Mouse (Mus musculus): Measurements from ENCODE around the gene Lsm11. TPM values are rescaled to one million over a fixed set of nuclear protein-coding genes. Genes with fewer than 3 reads are reported as not detected.
"Not testable (repeated sequence)": the region's sequence is repeated elsewhere in the genome, so short reads cannot be mapped to it uniquely, and the experiment has no call there.

The Lsm11 gene
- polyA plus RNA-seq, 1 experiment from 2014 or later, result 12.0 TPM

- no peak overlapping the region for H3K4me3 ChIP-seq (ENCODE audit: low read depth, low read length)
- no peaks in the 10 kb centered on the region for H3K27me3 ChIP-seq (ENCODE audit: control insufficient read depth, insufficient read depth, low read length)
- H3K4me1 ChIP-seq (replicated peaks; ENCODE audit: control insufficient read depth, insufficient read depth, low read length), result no peaks in the 10 kb centered on the region
- DNase-seq (ENCODE audit: low spot score) (no peak), ATAC-seq (ENCODE audit: low FRiP score) (no peak)
- no peaks in the 10 kb centered on the region for H3K36me3 ChIP-seq (ENCODE audit: control insufficient read depth, insufficient read depth, low read length)
- no peak overlapping the region for H3K9ac ChIP-seq (ENCODE audit: low read depth, low read length)
- H3K9me3 ChIP-seq (ENCODE audit: control insufficient read depth, low read length), result no peaks in the 10 kb centered on the region
- 65% methylated on average over 5 of the region's 5 CpGs for WGBS
- no peak overlapping the region for H3K4me2 ChIP-seq (replicated peaks; ENCODE audit: low read depth, low read length)
- H3K27ac ChIP-seq (ENCODE audit: low read depth, low read length), result no peak overlapping the region
These were observed 59.0 kb downstream of the Lsm11 start for GRCm38 (mm10) chr11:45885606-45886230.

GRCm38 (mm10) chr11:45884029-45884428 is 60.7 kb downstream of the Lsm11 start:
- Histone ChIP-seq H3K4me3 (ENCODE audit: low read depth, low read length) (no peak overlapping the region), H3K36me3 (ENCODE audit: control insufficient read depth, insufficient read depth, low read length) (no peaks in the 10 kb centered on the region), H3K9me3 (ENCODE audit: control insufficient read depth, low read length) (no peaks in the 10 kb centered on the region), H3K9ac (ENCODE audit: low read depth, low read length) (no peak overlapping the region), H3K27me3 (ENCODE audit: control insufficient read depth, insufficient read depth, low read length) (no peaks in the 10 kb centered on the region), H3K4me2 (replicated peaks; ENCODE audit: low read depth, low read length) (no peak overlapping the region), H3K4me1 (replicated peaks; ENCODE audit: control insufficient read depth, insufficient read depth, low read length) (no peaks in the 10 kb centered on the region), H3K27ac (ENCODE audit: low read depth, low read length) (no peak overlapping the region)
- 75% methylated on average over 4 of the region's 4 CpGs for WGBS
- DNase-seq (ENCODE audit: low spot score) (peak; percentile 55), ATAC-seq (ENCODE audit: low FRiP score) (no peak)

- H3K9ac ChIP-seq (ENCODE audit: low read depth, low read length), result no peak overlapping the region
- ATAC-seq (ENCODE audit: low FRiP score), result no peak
- no peaks in the 10 kb centered on the region for H3K27me3 ChIP-seq (ENCODE audit: control insufficient read depth, insufficient read depth, low read length)
- no peak for DNase-seq (ENCODE audit: low spot score)
- H3K4me3 ChIP-seq (ENCODE audit: low read depth, low read length), result no peak overlapping the region
- H3K4me2 ChIP-seq (replicated peaks; ENCODE audit: low read depth, low read length), result no peak overlapping the region
- WGBS, result 78% methylated on average over 8 of the region's 8 CpGs
- no peaks in the 10 kb centered on the region for H3K36me3 ChIP-seq (ENCODE audit: control insufficient read depth, insufficient read depth, low read length)
- H3K4me1 ChIP-seq (replicated peaks; ENCODE audit: control insufficient read depth, insufficient read depth, low read length), result no peaks in the 10 kb centered on the region
- H3K27ac ChIP-seq (ENCODE audit: low read depth, low read length), result no peak overlapping the region
- no peaks in the 10 kb centered on the region for H3K9me3 ChIP-seq (ENCODE audit: control insufficient read depth, low read length)
These were observed 61.3 kb downstream of the Lsm11 start for GRCm38 (mm10) chr11:45883270-45883931.

- no peak overlapping the region for H3K27ac ChIP-seq (ENCODE audit: low read depth, low read length)
- peak; percentile 24 for DNase-seq (ENCODE audit: low spot score)
- no peaks in the 10 kb centered on the region for H3K27me3 ChIP-seq (ENCODE audit: control insufficient read depth, insufficient read depth, low read length)
- 63% methylated on average over 5 of the region's 5 CpGs for WGBS
- 0 out of 2 replicates have a peak, but pooled peaks have one; percentile 27 for ATAC-seq (ENCODE audit: low FRiP score)
- no peaks in the 10 kb centered on the region for H3K4me1 ChIP-seq (replicated peaks; ENCODE audit: control insufficient read depth, insufficient read depth, low read length)
- H3K36me3 ChIP-seq (ENCODE audit: control insufficient read depth, insufficient read depth, low read length), result no peaks in the 10 kb centered on the region
- H3K9me3 ChIP-seq (ENCODE audit: control insufficient read depth, low read length), result no peaks in the 10 kb centered on the region
- no peak overlapping the region for H3K4me2 ChIP-seq (replicated peaks; ENCODE audit: low read depth, low read length)
- no peak overlapping the region for H3K9ac ChIP-seq (ENCODE audit: low read depth, low read length)
- no peak overlapping the region for H3K4me3 ChIP-seq (ENCODE audit: low read depth, low read length)
These were observed 63.1 kb downstream of the Lsm11 start for GRCm38 (mm10) chr11:45881683-45882068.

GRCm38 (mm10) chr11:45881026-45881682 is 63.6 kb downstream of the Lsm11 start:
- no peak overlapping the region for H3K9ac ChIP-seq (ENCODE audit: low read depth, low read length)
- no peaks in the 10 kb centered on the region for H3K36me3 ChIP-seq (ENCODE audit: control insufficient read depth, insufficient read depth, low read length)
- no peaks in the 10 kb centered on the region for H3K9me3 ChIP-seq (ENCODE audit: control insufficient read depth, low read length)
- WGBS, result 76% methylated on average over 6 of the region's 6 CpGs
- H3K27ac ChIP-seq (ENCODE audit: low read depth, low read length), result no peak overlapping the region
- ATAC-seq (ENCODE audit: low FRiP score) (no peak), DNase-seq (ENCODE audit: low spot score) (peak; percentile 46)
- no peak overlapping the region for H3K4me2 ChIP-seq (replicated peaks; ENCODE audit: low read depth, low read length)
- H3K27me3 ChIP-seq (ENCODE audit: control insufficient read depth, insufficient read depth, low read length), result no peaks in the 10 kb centered on the region
- H3K4me3 ChIP-seq (ENCODE audit: low read depth, low read length), result no peak overlapping the region
- H3K4me1 ChIP-seq (replicated peaks; ENCODE audit: control insufficient read depth, insufficient read depth, low read length), result no peaks in the 10 kb centered on the region

GRCm38 (mm10) chr11:45879366-45879765 is 65.4 kb downstream of the Lsm11 start:
- not testable (repeated sequence) for H3K36me3 ChIP-seq (ENCODE audit: control insufficient read depth, insufficient read depth, low read length); H3K9ac ChIP-seq (ENCODE audit: low read depth, low read length); H3K9me3 ChIP-seq (ENCODE audit: control insufficient read depth, low read length); H3K27me3 ChIP-seq (ENCODE audit: control insufficient read depth, insufficient read depth, low read length); H3K4me1 ChIP-seq (replicated peaks; ENCODE audit: control insufficient read depth, insufficient read depth, low read length); ATAC-seq (ENCODE audit: low FRiP score); DNase-seq (ENCODE audit: low spot score); H3K4me2 ChIP-seq (replicated peaks; ENCODE audit: low read depth, low read length); H3K27ac ChIP-seq (ENCODE audit: low read depth, low read length); H3K4me3 ChIP-seq (ENCODE audit: low read depth, low read length)
- WGBS, result 77% methylated on average over 4 of the region's 4 CpGs

Other genes starting within 250 kb of the Lsm11 start
- gene Clint1, start 92.9 kb downstream of the Lsm11 start, polyA plus RNA-seq (2014; fragmentation: Nextera tagmentation; extraction: Ambion mirVana), result 52.1 and 64.0 TPM in 2 replicates
- gene Thg1l, start 10.6 kb upstream of the Lsm11 start, polyA plus RNA-seq (2014; fragmentation: Nextera tagmentation; extraction: Ambion mirVana), result 13.1 and 15.7 TPM in 2 replicates
- gene Sox30, start 35.4 kb upstream of the Lsm11 start, polyA plus RNA-seq (2014; fragmentation: Nextera tagmentation; extraction: Ambion mirVana), result 0.15 and 0.25 TPM in 2 replicates
- 2.7 and 4.1 TPM in 2 replicates for gene Gm12166, start 107.4 kb upstream of the Lsm11 start, polyA plus RNA-seq (2014; fragmentation: Nextera tagmentation; extraction: Ambion mirVana)
- gene Adam19, start 111.1 kb upstream of the Lsm11 start, polyA plus RNA-seq (2014; fragmentation: Nextera tagmentation; extraction: Ambion mirVana), result 9.4 and 9.6 TPM in 2 replicates
- 0.96 and 1.6 TPM in 2 replicates for gene Nipal4, start 221.6 kb upstream of the Lsm11 start, polyA plus RNA-seq (2014; fragmentation: Nextera tagmentation; extraction: Ambion mirVana)